Mouse (Mus musculus) midbrain, embryonic 14.5 days (tissue): ENCODE measurements around the gene Ripply1. TPM values are rescaled to one million over a fixed set of nuclear protein-coding genes. Genes with fewer than 3 reads are reported as not detected.
A peak's percentile ranks its signal among the peaks of the same experiment; 100 is the strongest.

Source experiments
- ATAC-seq: fragments of 200-750 bp; cut with Nextera tagmentation; 2 replicates; pipeline ENCODE4 v1.8.0; 2017; ENCODE audit warnings: moderate number of reproducible peaks, moderate library complexity; ENCODE audit not compliant: low FRiP score, low TSS enrichment
- DNase-seq: peaks from one replicate; pipeline ENCODE4 v3.0.0-alpha.2; 2015
- H3K27ac ChIP-seq: fragments of 300-500 bp; sonication (generic); replicated peaks from 2 replicates; pipeline ENCODE4 v1.5.1; 2014; ENCODE audit warnings: mild to moderate bottlenecking, low read depth, low read length, moderate library complexity
- H3K27me3 ChIP-seq: fragments of 300-500 bp; sonication (generic); 2 replicates; pipeline ENCODE4 v1.6.1; 2014; ENCODE audit warnings: low read length, control low read depth, mixed read lengths; ENCODE audit not compliant: control insufficient read depth, insufficient read depth
- H3K36me3 ChIP-seq: fragments of 300-500 bp; sonication (generic); 2 replicates; pipeline ENCODE4 v1.6.1; 2014; ENCODE audit warnings: low read length, control low read depth; ENCODE audit not compliant: control insufficient read depth, insufficient read depth
- H3K4me1 ChIP-seq: fragments of 300-500 bp; sonication (generic); 2 replicates; pipeline ENCODE4 v1.6.1; 2014; ENCODE audit warnings: mild to moderate bottlenecking, antibody characterized with exemption, low read length, control low read depth; ENCODE audit not compliant: control insufficient read depth, insufficient read depth
- H3K4me2 ChIP-seq: fragments of 300-500 bp; sonication (generic); 2 replicates; pipeline ENCODE4 v1.6.1; 2014; ENCODE audit warnings: mild to moderate bottlenecking, low read length, moderate library complexity
- H3K4me3 ChIP-seq: fragments of 300-500 bp; sonication (generic); replicated peaks from 2 replicates; pipeline ENCODE4 v1.5.1; 2014; ENCODE audit warnings: low read depth, low read length
- H3K9ac ChIP-seq: fragments of 300-500 bp; sonication (generic); replicated peaks from 2 replicates; pipeline ENCODE4 v1.6.1; 2014; ENCODE audit warnings: mild to moderate bottlenecking, low read length, moderate library complexity
- H3K9me3 ChIP-seq: fragments of 300-500 bp; sonication (generic); 2 replicates; pipeline ENCODE4 v1.6.1; 2016; ENCODE audit warnings: low read length, control low read depth, mixed read lengths; ENCODE audit not compliant: control insufficient read depth
- WGBS: fragments of 180-500 bp; shearing (Covaris S2); extraction: QIAGEN DNeasy Blood & Tissue Kit; methylation state at CpG from one replicate; pipeline ENCODE4 v1.1.7; 2014; 5-methylcytosine and 5-hydroxymethylcytosine counted together
- polyA plus RNA-seq: library from polyadenylated mRNA; unstranded; fragments of >200 nt; fragmentation: Nextera tagmentation; extraction: Ambion mirVana; gene quantifications from 2 replicates; pipeline ENCODE4 v1.2.1, GENCODE M21; 2014

Gene Ripply1
- polyA plus RNA-seq, 1 experiment from 2014 or later: not detected

- H3K27ac ChIP-seq: no peak overlapping the region
- DNase-seq: no peak
- no peaks in the 10 kb centered on the region for H3K4me1 ChIP-seq
- no peak overlapping the region for H3K4me2 ChIP-seq
- H3K4me3 ChIP-seq: no peak overlapping the region
- no peaks in the 10 kb centered on the region for H3K9me3 ChIP-seq
- H3K36me3 ChIP-seq: no peaks in the 10 kb centered on the region
- no peak for ATAC-seq
- no peak overlapping the region for H3K9ac ChIP-seq
- 84% methylated on average over 10 of the region's 10 CpGs for WGBS
- no peaks in the 10 kb centered on the region; the same call in none of the 2 replicates for H3K27me3 ChIP-seq
Measured at GRCm38 (mm10) chrX:139808501-139808900, 26.3 kb upstream of the Ripply1 start.

- Histone ChIP-seq H3K9ac (no peak overlapping the region), H3K36me3 (no peaks in the 10 kb centered on the region), H3K27ac (no peak overlapping the region), H3K27me3 (no peaks in the 10 kb centered on the region; the same call in none of the 2 replicates), H3K4me1 (no peaks in the 10 kb centered on the region), H3K4me3 (no peak overlapping the region), H3K9me3 (no peaks in the 10 kb centered on the region), H3K4me2 (no peak overlapping the region)
- WGBS: 41% methylated on average over 4 of the region's 4 CpGs
- DNase-seq (peak; percentile 11), ATAC-seq (no peak)
Measured at GRCm38 (mm10) chrX:139808085-139808484, 25.9 kb upstream of the Ripply1 start.

GRCm38 (mm10) chrX:139807391-139807790 is 25.2 kb upstream of the Ripply1 start:
- no peak overlapping the region for H3K27ac ChIP-seq
- H3K9me3 ChIP-seq: no peaks in the 10 kb centered on the region
- no peak for DNase-seq
- H3K36me3 ChIP-seq: no peaks in the 10 kb centered on the region
- no peak for ATAC-seq
- 90% methylated on average over 2 of the region's 2 CpGs for WGBS
- no peak overlapping the region for H3K9ac ChIP-seq
- H3K4me2 ChIP-seq: no peak overlapping the region
- no peak overlapping the region for H3K4me3 ChIP-seq
- H3K4me1 ChIP-seq: no peaks in the 10 kb centered on the region
- no peaks in the 10 kb centered on the region; the same call in none of the 2 replicates for H3K27me3 ChIP-seq

- Histone ChIP-seq H3K4me1 (no peaks in the 10 kb centered on the region), H3K9ac (no peak overlapping the region)
- WGBS: 92% methylated on average over 4 of the region's 4 CpGs
Measured at GRCm38 (mm10) chrX:139805918-139806317, 23.8 kb upstream of the Ripply1 start.

GRCm38 (mm10) chrX:139803028-139803427 is 20.9 kb upstream of the Ripply1 start:
- Histone ChIP-seq H3K4me2 (no peak overlapping the region), H3K4me1 (no peaks in the 10 kb centered on the region), H3K27me3 (no peaks in the 10 kb centered on the region; the same call in none of the 2 replicates), H3K9me3 (no peaks in the 10 kb centered on the region), H3K9ac (no peak overlapping the region), H3K4me3 (no peak overlapping the region), H3K27ac (no peak overlapping the region), H3K36me3 (no peaks in the 10 kb centered on the region)
- DNase-seq (no peak), ATAC-seq (no peak)
- WGBS: 50% methylated on average over 2 of the region's 2 CpGs

More at GRCm38 (mm10) chrX:139805918-139806317, 23.8 kb upstream of the Ripply1 start:
- ATAC-seq (no peak), DNase-seq (no peak)
- no peak overlapping the region for H3K4me2 ChIP-seq
- H3K27me3 ChIP-seq: no peaks in the 10 kb centered on the region; the same call in none of the 2 replicates
- no peaks in the 10 kb centered on the region for H3K36me3 ChIP-seq
- H3K27ac ChIP-seq: no peak overlapping the region
- no peak overlapping the region for H3K4me3 ChIP-seq
- H3K9me3 ChIP-seq: no peaks in the 10 kb centered on the region

GRCm38 (mm10) chrX:139800406-139800878 is 18.3 kb upstream of the Ripply1 start, which contains the start of gene Cldn2:
Gene Cldn2, plus strand, starts transcription at chrX:139800828.
- 63% methylated on average over 8 of the region's 8 CpGs for WGBS
- Histone ChIP-seq H3K4me2 (no peak within 1 kb of the TSS), H3K4me1 (no peaks in the 10 kb centered on the region), H3K4me3 (no peak within 1 kb of the TSS), H3K27me3 (no peaks in the 10 kb centered on the region; the same call in 1 of the 2 replicates), H3K27ac (no peak within 1 kb of the TSS), H3K9ac (no peak within 1 kb of the TSS), H3K9me3 (no peaks in the 10 kb centered on the region), H3K36me3 (no peaks in the 10 kb centered on the region)
- DNase-seq (no peak), ATAC-seq (no peak)

DNA sequence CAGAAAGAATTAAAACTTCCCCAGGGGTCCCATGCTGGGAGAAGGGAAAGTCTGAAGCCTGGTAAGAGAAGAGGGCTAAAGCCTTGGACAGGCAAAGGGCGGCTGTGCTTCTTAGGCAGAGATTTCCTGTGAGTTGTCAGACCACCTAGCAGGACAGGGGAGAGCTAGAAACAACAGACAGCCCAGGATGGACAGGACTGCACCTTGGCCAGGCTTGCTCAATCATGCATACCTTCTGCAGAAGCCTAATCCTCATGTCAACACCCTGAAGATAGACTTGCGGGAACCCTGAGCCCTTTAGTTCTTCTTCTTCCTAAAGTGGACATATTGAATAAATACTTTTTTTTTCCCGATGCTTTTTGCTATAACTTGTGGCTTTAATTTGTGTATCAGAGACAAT is 17.8 kb upstream of the Ripply1 start:
- H3K9me3 ChIP-seq: no peaks in the 10 kb centered on the region
- ATAC-seq (no peak), DNase-seq (no peak)
- no peaks in the 10 kb centered on the region; the same call in 1 of the 2 replicates for H3K27me3 ChIP-seq
- H3K9ac ChIP-seq: no peak overlapping the region
- 71% methylated on average over 3 of the region's 3 CpGs for WGBS
- H3K4me3 ChIP-seq: no peak overlapping the region
- H3K36me3 ChIP-seq: no peaks in the 10 kb centered on the region
- H3K4me1 ChIP-seq: no peaks in the 10 kb centered on the region
- H3K27ac ChIP-seq: no peak overlapping the region
- H3K4me2 ChIP-seq: no peak overlapping the region

GRCm38 (mm10) chrX:139797875-139798274 is 15.7 kb upstream of the Ripply1 start:
- Histone ChIP-seq H3K27ac (no peak overlapping the region), H3K27me3 (no peaks in the 10 kb centered on the region; the same call in 1 of the 2 replicates), H3K4me2 (no peak overlapping the region), H3K36me3 (no peaks in the 10 kb centered on the region), H3K4me3 (no peak overlapping the region), H3K9me3 (no peaks in the 10 kb centered on the region), H3K4me1 (no peaks in the 10 kb centered on the region), H3K9ac (no peak overlapping the region)
- ATAC-seq (no peak), DNase-seq (no peak)
- 80% methylated on average over 9 of the region's 9 CpGs for WGBS

GRCm38 (mm10) chrX:139796037-139796436 is 13.9 kb upstream of the Ripply1 start:
- Histone ChIP-seq H3K27me3 (no peaks in the 10 kb centered on the region; the same call in 1 of the 2 replicates), H3K4me1 (no peaks in the 10 kb centered on the region), H3K9ac (no peak overlapping the region), H3K36me3 (no peaks in the 10 kb centered on the region), H3K4me2 (no peak overlapping the region), H3K9me3 (no peaks in the 10 kb centered on the region), H3K27ac (no peak overlapping the region), H3K4me3 (no peak overlapping the region)
- DNase-seq: no peak
- ATAC-seq: no peak
- WGBS: 58% methylated on average over 6 of the region's 6 CpGs
